Mouse (Mus musculus) c-Kit-positive CD71-positive TER-119-positive erythroid progenitor cells, embryonic 14.5 days (primary cell): ENCODE measurements around the gene Tac2.

Source experiments
- DNase-seq: peaks from one replicate; pipeline ENCODE4 v3.0.0-alpha.2; 2013; ENCODE audit warnings: low spot score

Gene Tac2

DNA sequence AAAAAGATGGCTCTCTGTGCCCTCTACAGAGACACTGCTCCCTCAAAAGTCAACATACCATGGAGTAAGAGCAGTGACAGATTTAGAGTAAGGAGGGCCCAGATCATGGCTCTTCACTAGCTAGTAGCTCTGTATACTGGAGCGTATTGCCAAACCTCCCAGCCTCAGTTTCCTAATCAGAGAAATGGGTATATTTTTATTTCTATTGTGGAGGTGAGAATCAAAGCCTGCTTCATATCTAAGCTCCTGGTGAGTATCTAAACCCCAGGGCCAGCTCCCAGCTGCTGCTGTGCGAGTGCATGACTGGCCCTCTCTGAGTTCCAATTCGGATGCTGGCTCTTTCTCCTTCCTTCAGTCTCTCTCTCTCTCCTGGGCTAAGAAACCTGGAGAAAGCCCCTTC lies at the start of gene Tac2:
Tac2 (plus strand) TSS at position 301 of the 400 bp plus-strand sequence.
- no peak for DNase-seq

DNA sequence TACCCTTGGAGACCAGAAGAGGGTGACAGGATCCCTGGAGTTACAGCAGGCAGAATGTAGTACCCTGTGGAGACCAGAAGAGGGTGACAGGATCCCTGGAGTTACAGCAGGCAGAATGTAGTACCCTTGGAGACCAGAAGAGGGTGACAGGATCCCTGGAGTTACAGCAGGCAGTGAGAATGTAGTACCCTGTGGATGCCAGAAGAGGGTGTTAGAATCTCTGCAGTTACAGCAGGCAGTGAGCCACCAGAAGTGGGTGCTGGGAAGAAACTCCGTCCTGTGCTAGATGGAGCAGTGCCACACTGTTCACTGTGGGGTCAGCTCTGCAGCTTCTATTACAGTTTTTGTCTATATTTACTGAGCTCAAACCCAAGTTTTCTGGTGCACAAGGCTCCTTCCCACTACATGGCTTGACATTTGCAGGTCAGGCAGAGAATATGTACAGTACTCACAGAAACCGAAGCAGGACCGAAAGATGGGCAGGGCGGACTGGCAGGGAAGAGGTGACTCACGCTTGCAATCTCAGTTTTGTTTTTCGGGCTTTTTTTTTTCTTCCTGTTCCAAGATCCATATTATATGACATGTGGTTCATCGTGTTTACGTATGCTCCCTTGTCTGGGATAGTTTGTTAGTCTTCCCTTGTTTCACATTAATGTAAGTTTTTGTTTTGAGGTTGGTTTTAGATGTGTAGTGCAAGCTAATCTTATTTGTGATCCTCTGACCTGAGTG lies 49.3 kb upstream of the Tac2 start:
- peak; percentile 74 for DNase-seq

DNA sequence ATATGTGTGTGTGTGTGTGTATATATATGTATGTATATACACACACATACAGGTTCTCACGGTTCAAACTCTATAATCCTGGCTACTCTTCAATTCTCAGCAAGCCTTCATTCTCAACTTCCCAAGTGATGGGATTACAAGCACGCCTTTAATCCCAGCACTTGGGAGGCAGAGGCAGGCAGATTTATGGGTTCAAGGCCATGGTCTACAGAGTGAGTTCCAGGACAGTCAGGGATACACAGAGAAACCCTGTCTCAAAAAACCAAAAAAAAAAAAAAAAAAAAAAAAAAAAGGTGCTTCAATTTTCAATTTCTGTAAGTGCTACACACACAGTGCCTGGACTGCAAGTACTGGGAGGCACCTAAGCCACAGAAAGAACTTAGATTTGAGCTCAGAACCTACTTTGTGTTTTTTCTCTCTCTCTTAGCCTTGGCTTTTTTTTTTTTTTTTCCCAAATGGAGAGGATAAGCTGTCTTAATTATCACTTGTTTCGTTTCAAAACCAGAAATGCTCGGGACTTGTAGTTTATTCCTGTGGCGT lies 48.3 kb upstream of the Tac2 start:
- no peak for DNase-seq

- DNase-seq = peak; percentile 98
Observed at GRCm38 (mm10) chr10:127676691-127677548, 47.4 kb upstream of the Tac2 start.

DNA sequence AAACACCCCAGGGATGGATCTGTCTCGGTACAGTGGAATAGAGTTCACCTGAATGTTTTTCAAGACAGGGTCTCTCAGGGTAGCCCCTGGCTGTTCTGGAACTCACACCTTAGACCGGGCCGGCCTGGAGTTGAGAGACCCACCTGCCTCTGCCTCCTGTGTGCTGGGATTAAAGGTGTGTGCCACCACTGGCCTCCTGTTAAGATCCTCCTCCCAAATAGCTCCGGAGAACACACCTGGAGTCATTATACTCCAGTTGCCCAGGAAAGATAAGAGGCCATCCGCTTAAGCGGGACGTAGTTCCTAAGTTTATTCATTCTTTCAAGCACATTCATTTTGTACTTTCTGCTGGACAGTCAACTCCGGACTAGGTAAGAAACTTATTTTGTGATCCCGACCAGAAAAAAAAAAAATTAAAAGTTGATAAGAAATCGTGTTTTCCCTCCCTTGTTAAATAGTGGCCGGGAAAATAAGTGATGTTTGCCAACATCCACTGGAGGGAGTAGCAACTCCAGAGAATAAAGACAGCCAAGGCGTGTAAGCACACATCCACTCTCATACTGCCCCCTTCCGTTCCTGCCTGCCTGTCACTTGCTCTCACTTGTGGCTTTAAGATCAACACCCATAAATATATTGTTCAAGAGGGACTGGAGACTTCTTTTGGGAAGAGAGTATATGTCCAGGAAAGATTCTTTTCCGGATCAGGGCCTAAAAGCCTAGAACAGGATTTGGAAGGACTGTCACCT lies 46.5 kb upstream of the Tac2 start:
- peak; percentile 77 for DNase-seq

DNA sequence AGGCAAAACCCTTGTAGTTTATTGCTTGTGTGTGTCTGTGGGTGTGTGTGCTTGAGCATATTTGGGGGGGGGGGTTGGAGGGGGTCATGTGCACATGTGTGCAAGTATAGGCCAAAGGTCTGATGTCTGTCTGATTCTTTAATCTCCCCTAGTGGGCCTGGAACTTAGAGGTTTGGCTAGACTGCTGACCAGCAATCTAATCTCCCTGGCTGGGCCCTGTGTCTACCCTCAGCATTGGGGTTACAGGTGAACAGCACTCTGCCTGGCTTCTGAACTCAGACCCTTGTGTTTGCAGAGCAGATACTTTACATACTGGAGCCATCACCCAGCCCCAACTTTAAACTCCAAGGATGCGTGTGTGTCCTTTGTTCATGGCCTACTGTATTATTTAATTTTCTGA lies 45.1 kb upstream of the Tac2 start:
- DNase-seq = no peak

DNA sequence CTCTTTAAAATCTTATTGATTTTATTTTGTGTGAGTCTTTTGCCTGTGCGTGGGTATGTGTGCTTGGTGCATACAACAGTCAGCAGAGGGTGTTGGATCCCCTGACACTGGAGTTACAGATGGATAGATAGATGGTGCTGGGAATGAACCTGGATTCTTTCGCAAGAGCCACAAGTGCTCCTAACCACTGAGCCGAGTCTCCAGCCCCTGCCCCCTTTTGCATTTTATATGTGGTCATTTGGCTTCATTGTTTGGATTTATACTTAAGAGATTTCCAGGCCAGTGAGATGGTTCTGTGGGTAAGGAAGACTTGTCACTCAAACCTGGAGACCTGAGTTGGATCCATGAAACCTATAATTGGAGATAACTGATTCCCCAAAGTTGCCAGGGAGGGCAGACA lies 44.4 kb upstream of the Tac2 start:
- DNase-seq = no peak

DNA sequence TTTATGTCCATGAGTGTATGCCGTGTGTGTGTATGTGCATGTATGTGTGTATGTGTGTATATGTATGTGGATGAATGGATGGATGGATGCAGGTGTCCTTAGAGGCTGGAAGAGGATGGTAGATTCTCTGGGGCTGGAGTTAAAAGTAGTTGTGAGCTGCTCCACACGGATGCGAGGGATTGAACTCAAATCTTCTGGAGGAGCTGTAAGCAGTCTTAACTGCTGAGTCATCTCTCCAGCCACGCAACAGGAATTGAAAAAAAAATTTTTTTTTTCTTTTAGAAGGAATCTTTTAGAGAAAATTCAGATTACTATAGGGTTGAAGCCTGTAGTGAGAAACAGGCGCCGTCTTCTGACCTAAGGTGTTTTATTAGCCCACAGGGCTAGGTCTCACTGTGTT lies 41.4 kb upstream of the Tac2 start:
- no peak for DNase-seq

DNA sequence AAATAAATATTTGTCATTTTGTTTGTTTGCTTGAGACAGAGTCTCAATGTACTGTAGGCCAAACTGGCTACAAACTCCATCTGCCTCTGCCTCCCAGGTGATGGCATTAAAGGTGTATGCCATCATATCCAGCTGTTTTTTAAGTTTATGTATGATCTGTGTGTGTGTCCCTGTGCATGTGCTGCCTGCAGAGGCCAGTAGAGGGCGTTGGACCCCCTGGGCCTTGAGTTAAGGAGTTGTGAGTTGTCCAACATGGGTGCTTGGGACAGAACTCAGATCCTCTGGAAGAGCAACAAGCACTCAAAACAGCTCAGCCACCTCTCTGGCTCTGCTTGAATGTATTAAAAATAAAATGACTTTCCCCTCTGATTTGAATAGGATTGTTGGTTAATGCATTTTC lies 33.2 kb upstream of the Tac2 start:
- no peak for DNase-seq

DNA sequence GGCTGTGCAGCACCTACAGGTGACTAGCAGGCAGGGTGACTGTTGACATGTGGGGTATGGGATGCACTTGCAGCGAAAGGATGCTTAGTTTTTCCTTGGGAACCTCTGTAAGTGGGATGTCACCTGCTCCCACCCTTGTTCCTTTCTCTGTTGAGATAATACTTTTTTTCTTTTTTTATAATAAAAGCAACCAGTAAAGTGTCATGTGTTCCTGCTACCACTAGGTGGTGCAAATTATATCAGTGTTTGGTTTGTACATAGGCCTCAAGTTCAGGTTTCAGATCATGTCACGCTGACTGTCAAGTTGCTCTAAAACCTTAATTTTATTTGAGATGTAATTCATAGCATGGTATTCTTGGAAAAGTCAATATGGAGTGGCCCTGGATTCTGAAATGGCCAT lies 29.6 kb upstream of the Tac2 start:
- no peak for DNase-seq

DNA sequence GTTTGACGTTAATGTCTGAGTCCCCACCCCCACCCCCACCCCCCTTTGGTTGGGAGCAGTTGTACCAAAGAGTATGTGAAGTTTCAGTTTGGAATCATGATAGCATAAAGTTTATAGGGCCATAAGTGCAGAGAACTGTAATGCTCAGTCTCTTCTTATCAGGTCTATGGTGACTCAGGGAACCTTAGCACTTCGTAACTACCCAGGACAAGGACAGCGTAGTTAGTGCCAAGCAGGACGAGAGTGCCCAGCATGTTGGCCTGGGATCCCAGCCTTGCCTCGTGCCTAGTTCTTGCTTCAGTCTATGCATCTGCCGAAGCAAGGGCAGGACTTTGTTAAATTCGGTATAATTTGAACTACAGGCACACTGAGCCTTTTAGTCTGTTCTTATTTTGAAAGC lies 28.5 kb upstream of the Tac2 start:
- DNase-seq = no peak

- no peak for DNase-seq
Observed at GRCm38 (mm10) chr10:127698966-127699365, 25.3 kb upstream of the Tac2 start.

- no peak for DNase-seq
Observed at GRCm38 (mm10) chr10:127703299-127703698, 21.0 kb upstream of the Tac2 start.

- no peak for DNase-seq
Observed at GRCm38 (mm10) chr10:127704293-127704692, 20.0 kb upstream of the Tac2 start.

- no peak for DNase-seq
Observed at GRCm38 (mm10) chr10:127704766-127705220, 19.5 kb upstream of the Tac2 start, which contains the start of gene Myo1a. TSS of gene Myo1a (plus strand) at chr10:127705170.

- no peak for DNase-seq
Observed at GRCm38 (mm10) chr10:127705783-127706182, 18.5 kb upstream of the Tac2 start.

DNA sequence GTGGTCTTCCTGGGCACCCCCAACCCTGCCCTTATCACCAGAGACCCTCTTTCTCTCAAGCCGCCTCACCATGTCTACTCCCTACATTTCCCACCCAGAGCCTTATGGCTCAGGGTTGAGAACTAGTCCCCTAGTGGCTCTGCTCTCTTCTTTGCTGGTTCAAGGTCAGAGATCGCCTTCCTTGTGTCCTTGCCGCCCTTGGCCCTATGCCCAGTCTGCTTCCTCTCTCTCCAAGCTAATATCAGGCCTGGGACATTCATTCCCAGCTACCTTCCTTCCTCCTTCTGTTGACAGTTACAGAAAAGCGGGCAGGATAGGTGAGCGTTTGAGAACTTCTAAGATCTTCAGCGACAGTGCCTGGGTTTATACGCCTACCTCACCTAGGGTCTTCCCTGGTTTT lies 16.6 kb upstream of the Tac2 start:
- no peak for DNase-seq

- DNase-seq = no peak
Observed at GRCm38 (mm10) chr10:127708850-127709370, 15.4 kb upstream of the Tac2 start.

DNA sequence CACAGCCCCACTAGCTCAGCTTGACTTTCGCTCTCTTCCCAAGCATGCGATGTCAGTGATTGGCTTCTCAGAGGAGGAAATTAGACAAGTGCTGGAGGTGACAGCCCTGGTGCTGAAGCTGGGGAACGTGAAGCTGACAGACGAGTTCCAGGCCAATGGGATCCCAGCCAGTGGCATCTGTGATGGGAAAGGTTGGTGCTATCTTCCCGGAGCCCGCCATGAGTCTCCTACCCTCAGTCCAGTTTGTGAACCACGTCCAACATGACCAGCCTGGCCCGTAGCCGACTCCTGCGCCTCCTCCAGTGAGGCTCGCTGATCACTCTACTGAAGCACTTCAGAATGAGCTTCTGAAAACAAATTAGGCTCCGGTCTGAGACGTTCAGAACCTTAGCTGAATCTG lies 13.9 kb upstream of the Tac2 start:
- no peak for DNase-seq

- no peak for DNase-seq
Observed at GRCm38 (mm10) chr10:127712736-127713135, 11.5 kb upstream of the Tac2 start.

DNA sequence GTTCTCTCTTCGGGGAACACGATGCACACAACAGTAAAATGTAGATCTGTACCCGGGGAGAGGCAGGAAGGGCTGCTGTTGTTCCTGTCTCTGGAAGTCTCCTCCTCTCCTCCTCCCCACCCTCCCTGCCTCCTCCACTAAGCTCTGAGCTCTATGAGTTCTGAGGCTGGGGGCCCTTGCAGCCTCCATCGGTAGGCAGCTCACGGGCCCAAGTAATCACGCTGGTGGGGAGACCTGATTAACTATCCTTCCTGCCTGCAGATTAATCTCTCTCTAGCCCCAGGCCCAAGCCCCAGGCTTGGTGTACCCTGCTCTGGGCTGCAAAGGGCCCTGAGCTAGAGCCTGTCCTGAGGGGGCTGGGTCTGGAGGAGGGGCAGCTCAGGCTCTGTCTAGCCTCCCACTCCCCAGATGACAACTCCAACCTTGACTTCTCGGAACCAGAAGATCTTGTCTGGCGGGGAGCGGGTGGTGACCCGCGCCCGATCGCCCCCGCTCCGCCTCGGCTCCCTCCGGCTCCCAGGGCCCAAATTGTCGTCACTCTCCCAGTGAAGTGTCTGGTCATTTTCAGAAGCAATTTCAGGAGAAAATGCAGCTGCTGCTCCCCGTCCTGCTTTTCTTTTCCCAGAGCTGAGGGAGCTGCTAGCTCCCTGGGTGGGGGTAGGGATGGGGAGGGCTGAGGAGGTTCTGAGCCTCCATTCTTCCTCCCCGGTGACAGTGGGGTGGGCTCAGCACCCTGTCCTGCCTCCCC lies 2.4 kb upstream of the Tac2 start:
- no peak for DNase-seq
